Mouse (Mus musculus) macrophage (primary cell): ENCODE measurements at regions not wholly inside any gene's neighbourhood (a gene's known extent, or its start where the extent isn't known, plus 50 kb on each side); places are given as distances from the start of the nearest gene placed in this dataset.

ENCODE experiments used
- H3K27ac ChIP-seq: fragments of 350-480 bp; formaldehyde crosslinking; 2 replicates; pipeline ENCODE4 v1.9.0; 2021
- H3K36me3 ChIP-seq: fragments of 350-480 bp; formaldehyde crosslinking; 2 replicates; pipeline ENCODE4 v1.9.0; 2021; ENCODE audit errors: inconsistent target
- H3K4me3 ChIP-seq: fragments of 350-480 bp; formaldehyde crosslinking; 2 replicates; pipeline ENCODE4 v1.9.0; 2021; ENCODE audit errors: inconsistent target
- H3K79me2 ChIP-seq: fragments of 350-480 bp; formaldehyde crosslinking; 2 replicates; pipeline ENCODE4 v1.9.0; 2021; ENCODE audit errors: inconsistent target
- WGBS: methylation state at CpG from one replicate; pipeline ENCODE4 v1.1.7; 2026; ENCODE audit warnings: inconsistent platforms; ENCODE audit not compliant: missing documents; 5-methylcytosine and 5-hydroxymethylcytosine counted together

GRCm38 (mm10) chr6:67089530-67090140 lies 52.4 kb upstream of the Gadd45a start:
- Histone ChIP-seq H3K79me2 (no peaks in the 10 kb centered on the region), H3K36me3 (no peaks in the 10 kb centered on the region), H3K27ac (no peak overlapping the region), H3K4me3 (no peak overlapping the region)
- 100% methylated on average over 3 of the region's 3 CpGs for WGBS

GRCm38 (mm10) chr6:67088741-67089455 lies 51.6 kb upstream of the Gadd45a start:
- H3K36me3 ChIP-seq, result no peaks in the 10 kb centered on the region
- WGBS, result 94% methylated on average over 21 of the region's 21 CpGs
- H3K79me2 ChIP-seq, result no peaks in the 10 kb centered on the region

GRCm38 (mm10) chr6:67087837-67088440 lies 50.7 kb upstream of the Gadd45a start:
- Histone ChIP-seq H3K27ac (no peak overlapping the region), H3K4me3 (no peak overlapping the region), H3K36me3 (no peaks in the 10 kb centered on the region), H3K79me2 (no peaks in the 10 kb centered on the region)
- 95% methylated on average over 4 of the region's 5 CpGs for whole genome bisulfite sequencing

More at GRCm38 (mm10) chr6:67088741-67089455, 51.6 kb upstream of the Gadd45a start:
- Histone ChIP-seq H3K27ac (no peak overlapping the region), H3K4me3 (no peak overlapping the region)

- H3K36me3 ChIP-seq, result no peaks in the 10 kb centered on the region
Observed at GRCm38 (mm10) chr6:67087393-67087792, 50.1 kb upstream of the Gadd45a start.

More at GRCm38 (mm10) chr6:67087393-67087792, 50.1 kb upstream of the Gadd45a start:
- WGBS, result 90% methylated on average over 2 of the region's 3 CpGs
- Histone ChIP-seq H3K4me3 (no peak overlapping the region), H3K27ac (peak overlapping the region; percentile 25; the same call in 1 of the 2 replicates), H3K79me2 (no peaks in the 10 kb centered on the region)
